Mouse (Mus musculus) cerebellum, adult 2 months (tissue): ENCODE data around the gene Ccdc183.

Experiments used
- CTCF ChIP-seq: fragments of 200-500 bp; IDR thresholded peaks from 2 replicates; pipeline ENCODE4 v1.5.1; 2011; ENCODE audit warnings: low read depth, mild to moderate bottlenecking, control low read depth, low read length, moderate library complexity, borderline replicate concordance; ENCODE audit not compliant: insufficient read depth
- POLR2A ChIP-seq: fragments of 200-500 bp; IDR thresholded peaks from 2 replicates; pipeline ENCODE4 v1.6.1; 2011; ENCODE audit warnings: low read length, control low read depth, borderline replicate concordance; ENCODE audit not compliant: insufficient read depth

- TF ChIP-seq CTCF (no peak), POLR2A (no peak)
These were observed 46.3 kb downstream of the Ccdc183 start for GRCm38 (mm10) chr2:25571221-25571620.
